Mouse (Mus musculus) small intestine, adult 2 months (tissue): ENCODE measurements around the gene Alk.

ENCODE experiments used
- CTCF ChIP-seq: fragments of 200-500 bp; IDR thresholded peaks from 2 replicates; pipeline ENCODE4 v1.5.1; 2012; ENCODE audit warnings: low read depth, mild to moderate bottlenecking, control low read depth, inconsistent platforms, low read length, moderate library complexity, mixed read lengths; ENCODE audit not compliant: insufficient replicate concordance, insufficient read length; ENCODE audit errors: extremely low read depth
- POLR2A ChIP-seq: fragments of 200-500 bp; IDR thresholded peaks from 2 replicates; pipeline ENCODE4 v1.6.1; 2012; ENCODE audit warnings: low read depth, mild to moderate bottlenecking, control low read depth, inconsistent platforms, low read length, moderate library complexity

DNA sequence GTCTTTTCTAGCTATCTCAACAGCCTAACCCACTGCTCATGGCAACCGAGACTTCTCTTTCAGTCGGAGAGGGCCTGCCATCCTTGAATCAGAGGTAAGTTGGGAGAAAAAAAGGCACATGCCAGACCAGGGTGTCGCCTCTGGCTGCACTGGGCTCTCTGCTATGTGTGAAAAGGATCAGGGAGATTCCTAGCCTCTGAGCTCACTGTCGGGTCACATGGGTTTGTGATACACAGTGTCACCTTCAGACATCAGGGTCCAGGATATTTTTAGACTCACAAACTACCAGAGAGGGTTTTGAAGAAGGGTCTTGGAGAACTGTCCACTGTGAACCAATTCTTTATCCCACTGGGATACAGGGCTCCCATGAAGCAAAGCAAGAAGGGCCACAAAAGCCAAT is 352.9 kb downstream of the Alk start:
- TF ChIP-seq POLR2A (no peak), CTCF (no peak)
